Mouse (Mus musculus) intestine, embryonic 16.5 days (tissue): ENCODE data around the gene Galnt7. TPM values are rescaled to one million over a fixed set of nuclear protein-coding genes. Genes with fewer than 3 reads are reported as not detected.

Experiments
- ATAC-seq: fragments of 200-750 bp; cut with Nextera tagmentation; 2 replicates; pipeline ENCODE4 v1.8.0; 2017; ENCODE audit warnings: moderate TSS enrichment, moderate library complexity
- H3K27ac ChIP-seq: fragments of 300-500 bp; sonication (generic); 2 replicates; pipeline ENCODE4 v1.5.1; 2014; ENCODE audit warnings: mild to moderate bottlenecking, low read length
- H3K27me3 ChIP-seq: fragments of 300-500 bp; sonication (generic); replicated peaks from 2 replicates; pipeline ENCODE4 v1.6.1; 2014; ENCODE audit warnings: low read length, control low read depth, mixed read lengths; ENCODE audit not compliant: control insufficient read depth, insufficient read depth
- H3K36me3 ChIP-seq: fragments of 300-500 bp; sonication (generic); 2 replicates; pipeline ENCODE4 v1.6.1; 2014; ENCODE audit warnings: low read length, control low read depth; ENCODE audit not compliant: control insufficient read depth, insufficient read depth
- H3K4me1 ChIP-seq: fragments of 300-500 bp; sonication (generic); 2 replicates; pipeline ENCODE4 v1.6.1; 2014; ENCODE audit warnings: low read length, control low read depth, mixed read lengths; ENCODE audit not compliant: control insufficient read depth, insufficient read depth
- H3K4me2 ChIP-seq: fragments of 300-500 bp; sonication (generic); 2 replicates; pipeline ENCODE4 v1.6.1; 2014; ENCODE audit warnings: low read depth, low read length, control low read depth
- H3K4me3 ChIP-seq: fragments of 300-500 bp; sonication (generic); 2 replicates; pipeline ENCODE4 v1.5.1; 2014; ENCODE audit warnings: mild to moderate bottlenecking, low read length
- H3K9ac ChIP-seq: fragments of 300-500 bp; sonication (generic); 2 replicates; pipeline ENCODE4 v1.6.1; 2014; ENCODE audit warnings: low read depth, low read length
- H3K9me3 ChIP-seq: fragments of 300-500 bp; sonication (generic); 2 replicates; pipeline ENCODE4 v1.6.1; 2016; ENCODE audit warnings: low read length, control low read depth; ENCODE audit not compliant: control insufficient read depth
- WGBS: fragments of 180-500 bp; shearing (Covaris S2); extraction: QIAGEN DNeasy Blood & Tissue Kit; methylation state at CpG from one replicate; pipeline ENCODE4 v1.1.7; 2014; 5-methylcytosine and 5-hydroxymethylcytosine counted together
- polyA plus RNA-seq: library from polyadenylated mRNA; unstranded; fragments of >200 nt; fragmentation: Nextera tagmentation; extraction: Ambion mirVana; gene quantifications from 2 replicates; pipeline ENCODE4 v1.2.1, GENCODE M21; 2015

The Galnt7 gene
- polyA plus RNA-seq, 1 experiment from 2014 or later, result 33.5 TPM

DNA sequence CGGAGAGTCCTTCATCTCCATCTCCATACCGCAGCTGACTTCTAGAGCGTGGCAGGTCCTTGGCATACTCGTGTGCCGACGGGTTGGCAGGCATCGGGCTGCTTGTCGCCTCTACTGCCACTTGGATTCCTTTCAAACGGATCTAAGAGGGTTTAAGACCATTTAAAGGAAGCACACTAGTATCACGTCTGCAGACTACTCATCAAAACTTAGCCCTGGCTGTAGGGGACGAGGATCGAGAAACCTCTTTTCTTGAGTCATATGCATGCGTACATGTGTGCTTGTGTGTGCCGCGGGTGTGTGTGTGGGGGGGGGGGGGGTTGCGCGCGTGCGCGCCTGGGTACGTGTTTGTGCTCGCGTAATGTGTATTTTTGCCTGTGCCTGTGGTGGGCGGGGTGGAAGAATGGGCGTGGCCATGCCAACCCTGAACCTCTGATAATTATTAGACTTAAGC lies 164.5 kb downstream of the Galnt7 start:
- Histone ChIP-seq H3K4me2 (peak overlapping the region; percentile 81), H3K4me3 (peak overlapping the region; percentile 84), H3K27ac (peak overlapping the region; percentile 93), H3K36me3 (no peaks in the 10 kb centered on the region), H3K27me3 (no peaks in the 10 kb centered on the region), H3K4me1 (peaks cover 6% of the 10 kb centered on the region), H3K9ac (peak overlapping the region; percentile 75), H3K9me3 (no peaks in the 10 kb centered on the region)
- ATAC-seq, result peak; percentile 23
- under 1% methylated on average over 25 of the region's 25 CpGs for WGBS

DNA sequence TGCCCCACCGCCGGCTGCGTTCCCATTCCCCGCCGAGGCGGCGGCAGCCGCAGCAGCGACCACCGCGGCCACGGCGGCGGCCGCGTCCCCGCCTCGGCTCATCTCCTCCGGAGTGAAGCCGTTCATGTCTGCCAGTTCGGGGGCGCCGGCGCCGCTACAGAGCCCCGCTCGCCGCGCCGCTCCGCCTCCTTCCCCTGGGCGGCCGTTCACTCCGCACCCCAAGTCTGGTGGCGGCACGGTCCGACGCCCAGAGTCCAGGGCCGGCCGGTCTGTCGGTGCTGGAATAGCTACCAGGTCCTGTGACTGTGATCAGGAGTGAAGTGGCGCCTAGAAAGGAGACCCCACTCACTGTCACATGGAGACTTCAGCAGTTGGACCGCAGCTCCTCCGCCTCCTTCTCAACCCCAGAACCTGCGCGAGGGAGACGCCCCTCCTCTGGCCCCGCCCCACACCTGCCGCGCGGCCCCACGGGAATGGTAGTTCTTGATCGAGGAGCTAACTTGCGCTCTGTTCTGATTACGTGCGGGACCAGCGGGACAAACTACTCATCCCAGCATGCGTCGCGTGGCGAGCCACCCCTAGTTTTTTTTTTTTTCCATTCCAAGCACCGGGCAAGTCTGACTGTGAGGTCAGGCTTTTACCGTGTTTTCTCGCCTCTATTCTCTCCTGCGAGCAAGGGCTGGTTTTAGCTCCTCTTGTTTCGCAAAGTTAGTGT lies 165.2 kb downstream of the Galnt7 start, which contains the start of gene Sap30:
Gene Sap30, minus strand, starts transcription at position 420 of the 715 bp plus-strand sequence.
- Histone ChIP-seq H3K27me3 (no peaks in the 10 kb centered on the region), H3K9ac (peak within 1 kb of the TSS; percentile 82), H3K27ac (peak within 1 kb of the TSS; percentile 95), H3K36me3 (peaks cover 2% of the 10 kb centered on the region; the same call in 1 of the 2 replicates), H3K4me2 (peak within 1 kb of the TSS; percentile 81), H3K4me1 (peaks cover 6% of the 10 kb centered on the region), H3K4me3 (peak within 1 kb of the TSS; percentile 84), H3K9me3 (no peaks in the 10 kb centered on the region)
- WGBS, result under 1% methylated on average over 66 of the region's 66 CpGs
- peak; percentile 96 for ATAC-seq

DNA sequence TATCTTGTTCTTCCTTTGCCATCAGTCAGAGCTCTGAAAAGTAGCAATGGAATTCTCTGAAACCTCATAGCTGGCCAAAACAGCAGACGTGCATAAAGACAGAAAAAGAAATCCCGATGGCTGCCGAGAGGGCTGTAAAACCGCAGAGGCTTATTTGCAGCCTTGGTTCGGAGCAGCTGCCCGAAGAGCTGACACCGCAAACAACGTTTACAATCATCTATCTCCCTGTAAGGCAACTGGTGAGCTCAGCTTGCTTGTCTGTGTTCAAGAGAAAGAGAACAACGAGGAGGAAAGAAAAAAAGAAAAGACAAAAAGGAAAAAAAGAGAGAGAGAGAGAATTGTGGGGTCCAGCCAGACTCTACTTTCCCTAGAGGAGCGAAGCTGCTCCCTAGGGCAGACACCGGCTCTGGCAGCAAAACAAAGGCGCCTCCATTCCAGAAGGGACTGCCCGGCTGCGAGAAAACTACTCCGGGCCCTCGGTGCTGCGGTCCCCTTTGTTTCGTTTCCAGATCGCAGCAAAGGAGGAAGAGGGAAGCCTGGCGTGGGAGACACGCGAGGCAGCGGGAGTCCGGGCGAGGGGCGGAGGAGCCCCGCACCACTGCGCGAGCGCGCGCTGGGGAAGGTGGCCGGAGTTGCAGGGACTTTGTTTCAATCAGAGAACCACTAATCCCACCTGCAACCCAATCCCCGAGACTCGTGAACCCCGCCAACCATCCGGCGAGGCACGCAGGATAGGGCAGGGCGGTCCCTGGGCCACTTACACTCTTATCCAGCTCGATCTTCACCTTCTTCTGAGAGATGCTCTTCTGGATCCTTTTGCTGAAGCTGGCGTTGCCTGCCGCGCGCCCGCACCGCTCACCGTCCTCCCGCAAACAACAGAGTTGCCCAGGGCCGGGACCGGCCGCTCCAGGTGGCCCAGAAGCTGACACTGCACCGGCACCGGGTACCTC lies 166.1 kb downstream of the Galnt7 start:
- Histone ChIP-seq H3K4me1 (peaks cover 6% of the 10 kb centered on the region), H3K27me3 (no peaks in the 10 kb centered on the region), H3K9ac (peak overlapping the region; percentile 82), H3K4me2 (peak overlapping the region; percentile 64), H3K9me3 (no peaks in the 10 kb centered on the region), H3K27ac (peak overlapping the region; percentile 95), H3K36me3 (peaks cover 2% of the 10 kb centered on the region; the same call in 1 of the 2 replicates), H3K4me3 (peak overlapping the region; percentile 84)
- WGBS, result under 1% methylated on average over 54 of the region's 54 CpGs
- peak; percentile 56 for ATAC-seq

DNA sequence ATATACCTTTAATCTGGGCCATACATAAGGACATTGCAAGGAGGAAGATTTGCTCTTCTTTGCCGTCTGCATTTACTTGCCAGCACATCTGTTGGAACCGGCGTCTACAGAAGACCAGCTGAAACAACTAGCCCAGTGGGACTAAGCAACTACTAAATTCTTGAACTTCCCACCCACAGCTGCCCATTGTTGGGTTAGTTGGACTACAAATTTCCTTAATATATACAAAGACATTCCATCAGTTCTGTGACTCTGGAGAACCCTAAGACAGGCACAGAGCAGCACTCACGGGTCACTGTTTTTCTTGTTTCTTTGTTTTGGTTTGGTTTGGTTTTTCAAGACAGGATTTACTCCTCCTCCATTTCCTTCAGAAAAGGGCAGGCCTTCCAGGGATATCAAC lies 172.2 kb downstream of the Galnt7 start:
- H3K4me1 ChIP-seq, result no peaks in the 10 kb centered on the region
- H3K27ac ChIP-seq, result no peak overlapping the region
- H3K9ac ChIP-seq, result no peak overlapping the region
- no peak for ATAC-seq
- H3K36me3 ChIP-seq, result peaks cover 2% of the 10 kb centered on the region; the same call in 1 of the 2 replicates
- no peaks in the 10 kb centered on the region for H3K27me3 ChIP-seq
- no peak overlapping the region for H3K4me2 ChIP-seq
- H3K4me3 ChIP-seq, result no peak overlapping the region
- H3K9me3 ChIP-seq, result no peaks in the 10 kb centered on the region
- 81% methylated on average over 4 of the region's 4 CpGs for WGBS

DNA sequence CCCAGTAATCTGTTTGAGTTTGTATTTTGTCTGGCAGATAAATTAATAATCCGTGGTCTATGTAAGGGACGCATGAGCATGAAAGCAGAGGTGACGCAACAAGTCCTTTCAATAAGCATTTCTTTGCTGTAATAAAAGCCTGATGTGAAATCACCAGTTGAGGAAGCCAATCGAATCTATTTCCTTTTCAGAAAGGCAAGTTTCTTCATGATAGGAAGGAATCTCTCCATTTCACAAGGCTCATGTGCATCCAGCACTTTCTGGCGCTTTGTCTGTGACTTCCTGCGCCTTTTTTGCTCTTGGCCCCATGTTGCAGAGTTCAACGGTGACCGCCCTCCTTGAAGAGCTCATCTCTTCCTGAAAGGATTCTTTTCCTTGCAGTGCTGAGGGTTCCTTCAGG lies 173.1 kb downstream of the Galnt7 start:
- H3K36me3 ChIP-seq, result peaks cover 2% of the 10 kb centered on the region; the same call in 1 of the 2 replicates
- ATAC-seq, result no peak
- 93% methylated on average over 8 of the region's 8 CpGs for WGBS
- H3K9ac ChIP-seq, result no peak overlapping the region
- H3K4me3 ChIP-seq, result no peak overlapping the region
- H3K27me3 ChIP-seq, result no peaks in the 10 kb centered on the region
- H3K4me1 ChIP-seq, result no peaks in the 10 kb centered on the region
- no peak overlapping the region for H3K4me2 ChIP-seq
- no peaks in the 10 kb centered on the region for H3K9me3 ChIP-seq
- no peak overlapping the region for H3K27ac ChIP-seq

DNA sequence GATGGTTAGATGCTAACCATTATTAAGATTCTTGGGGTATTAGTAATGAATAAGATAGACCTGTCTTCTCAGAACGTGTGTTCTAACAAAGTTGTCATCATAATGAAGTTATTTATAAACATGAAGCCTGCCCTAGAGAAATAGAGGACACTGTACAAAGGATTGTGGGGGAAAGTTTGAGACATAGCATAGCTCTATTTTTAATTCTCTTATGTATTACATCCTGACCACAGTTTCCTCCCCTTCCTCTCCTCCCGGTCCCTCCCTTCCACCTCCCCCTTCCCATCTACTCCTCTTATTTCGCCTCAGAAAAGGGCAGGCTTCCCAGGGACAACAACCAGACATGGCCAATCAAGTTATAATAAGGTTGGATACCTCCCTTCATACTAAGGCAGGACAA lies 174.4 kb downstream of the Galnt7 start:
- Histone ChIP-seq H3K27me3 (no peaks in the 10 kb centered on the region), H3K4me3 (no peak overlapping the region), H3K27ac (no peak overlapping the region), H3K4me2 (no peak overlapping the region), H3K9me3 (no peaks in the 10 kb centered on the region), H3K36me3 (peaks cover 2% of the 10 kb centered on the region; the same call in 1 of the 2 replicates), H3K9ac (no peak overlapping the region), H3K4me1 (no peaks in the 10 kb centered on the region)
- no peak for ATAC-seq
- WGBS, result 60% methylated on average over 3 of the region's 3 CpGs

Other genes with a start within 250 kb of the Galnt7 start
- gene Scrg1, start 197.1 kb downstream of the Galnt7 start, polyA plus RNA-seq, result 0.27 TPM in 1 of 2 replicates, not detected in the other
- 20.6 and 21.7 TPM in 2 replicates for gene Sap30, start 165.2 kb downstream of the Galnt7 start, polyA plus RNA-seq
- 252 and 287 TPM in 2 replicates for gene Hmgb2, start 141.1 kb downstream of the Galnt7 start, polyA plus RNA-seq